Mouse (Mus musculus) lung, adult 2 months (tissue): ENCODE data around the gene 4931422A03Rik.

Source experiments
- CTCF ChIP-seq: fragments of 200-500 bp; IDR thresholded peaks from 2 replicates; pipeline ENCODE4 v1.5.1; 2011; ENCODE audit warnings: mild to moderate bottlenecking, low read length, control low read depth; ENCODE audit not compliant: insufficient read depth
- POLR2A ChIP-seq: fragments of 200-500 bp; IDR thresholded peaks from 2 replicates; pipeline ENCODE4 v1.6.1; 2011; ENCODE audit warnings: low read depth, mild to moderate bottlenecking, control low read depth, low read length, borderline replicate concordance; ENCODE audit errors: extremely low read depth

- TF ChIP-seq POLR2A (no peak), CTCF (no peak)
Measured at GRCm38 (mm10) chr2:104062665-104063064, 34.5 kb upstream of the 4931422A03Rik start.
